Mouse (Mus musculus): ENCODE data around the gene Dohh. TPM values are rescaled to one million over a fixed set of nuclear protein-coding genes. Genes with fewer than 3 reads are reported as not detected.

Gene Dohh
- polyA plus RNA-seq, 1 experiment = 52.9 TPM

DNA sequence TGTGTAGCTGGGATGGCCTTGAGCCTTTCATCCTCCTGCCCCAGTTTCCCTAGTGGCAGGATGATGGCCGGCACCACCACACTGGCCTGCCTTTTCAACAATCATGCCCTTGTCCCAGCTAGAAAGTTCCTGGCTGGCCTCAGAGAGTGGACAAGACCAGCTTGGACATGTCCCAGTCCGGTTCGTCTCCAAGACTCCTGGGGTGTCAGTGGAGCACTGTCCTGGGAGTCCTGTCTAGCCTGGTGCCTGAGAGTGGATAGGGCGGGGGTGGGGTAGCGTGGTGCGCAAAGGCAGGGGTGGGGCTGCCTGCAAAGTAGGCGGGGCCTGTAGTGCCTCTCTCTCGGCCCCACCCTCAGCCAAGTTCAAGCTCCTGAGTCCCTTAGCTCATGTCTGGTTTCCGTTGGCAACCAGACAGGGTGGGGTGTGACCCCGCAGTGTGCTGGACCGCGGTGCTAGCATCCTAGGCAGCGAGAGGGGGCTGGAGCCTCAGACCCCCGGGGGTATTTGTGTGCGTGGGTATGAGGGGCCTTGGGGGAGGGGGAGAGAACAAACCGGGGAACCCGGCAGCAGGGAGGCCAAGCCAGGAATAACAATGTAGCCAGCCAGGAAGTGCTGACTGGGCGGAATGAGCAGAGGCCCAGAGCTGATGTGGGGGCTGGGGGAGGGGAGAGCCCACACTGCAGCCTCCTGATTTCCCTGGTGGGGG is 17.4 kb downstream of the Dohh start:
- peak overlapping the region; percentile 17 for H3K4me3 ChIP-seq (ENCODE audit: low read depth, low read length)
- H3K4me1 ChIP-seq (ENCODE audit: control insufficient read depth, insufficient read depth, low read length) = peaks cover 8% of the 10 kb centered on the region
- no peak for TF ChIP-seq EP300 (IDR thresholded peaks at IDR 0.05; ENCODE audit: insufficient read depth, low read depth, low read length)
- no peak for TF ChIP-seq CTCF (IDR thresholded peaks at IDR 0.05; ENCODE audit: low read depth, low read length)
- no peak for TF ChIP-seq POLR2A (IDR thresholded peaks at IDR 0.05; ENCODE audit: insufficient read depth, low read length)
- H3K27me3 ChIP-seq (ENCODE audit: control insufficient read depth, insufficient read depth, low read length, poor library complexity, severe bottlenecking) = no peaks in the 10 kb centered on the region
- H3K9me3 ChIP-seq (replicated peaks; ENCODE audit: control insufficient read depth, insufficient read depth, low read length, poor library complexity, severe bottlenecking) = no peaks in the 10 kb centered on the region
- no peaks in the 10 kb centered on the region for H3K36me3 ChIP-seq (ENCODE audit: control insufficient read depth, insufficient read depth, low read length, poor library complexity, severe bottlenecking)
- H3K27ac ChIP-seq (ENCODE audit: insufficient read depth, low read length) = peak overlapping the region; percentile 52
- peak overlapping the region; percentile 39; the same call in 1 of the 2 replicates for H3K9ac ChIP-seq (ENCODE audit: low read depth, poor library complexity, severe bottlenecking)

DNA sequence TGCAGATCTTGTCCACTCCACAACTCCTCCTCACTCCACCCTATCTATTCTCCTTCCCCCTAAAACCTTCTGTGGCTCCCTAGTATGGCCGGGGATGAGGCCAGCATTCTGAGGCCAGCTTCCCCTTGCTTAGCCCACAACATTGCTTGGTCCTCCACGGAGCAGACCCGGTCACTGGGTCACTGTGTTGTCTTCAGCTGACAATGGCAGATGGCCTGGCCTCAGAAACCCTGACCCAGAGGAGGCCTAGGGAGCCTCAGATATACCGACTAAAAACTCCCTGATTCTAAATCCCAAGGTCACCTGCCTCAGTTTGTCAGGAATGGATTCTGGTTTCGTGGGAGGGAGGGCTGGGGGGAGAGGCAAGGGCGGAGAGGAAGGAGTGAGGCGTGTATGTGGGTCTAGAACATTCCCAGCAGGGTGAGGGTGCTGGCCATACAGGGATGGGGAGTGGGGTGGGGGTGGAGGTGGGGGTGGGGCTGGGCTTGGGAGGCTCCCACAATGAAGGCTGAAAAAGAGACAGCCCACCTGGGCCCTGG is 18.1 kb downstream of the Dohh start:
- Histone ChIP-seq H3K4me1 (ENCODE audit: control insufficient read depth, insufficient read depth, low read length) (peaks cover 8% of the 10 kb centered on the region), H3K9me3 (replicated peaks; ENCODE audit: control insufficient read depth, insufficient read depth, low read length, poor library complexity, severe bottlenecking) (no peaks in the 10 kb centered on the region), H3K27me3 (ENCODE audit: control insufficient read depth, insufficient read depth, low read length, poor library complexity, severe bottlenecking) (no peaks in the 10 kb centered on the region), H3K27ac (ENCODE audit: insufficient read depth, low read length) (peak overlapping the region; percentile 52; the same call in 1 of the 2 replicates), H3K9ac (ENCODE audit: low read depth, poor library complexity, severe bottlenecking) (no peak overlapping the region; the same call in 1 of the 2 replicates), H3K4me3 (ENCODE audit: low read depth, low read length) (peak overlapping the region; percentile 17), H3K36me3 (ENCODE audit: control insufficient read depth, insufficient read depth, low read length, poor library complexity, severe bottlenecking) (no peaks in the 10 kb centered on the region)
- TF ChIP-seq EP300 (IDR thresholded peaks at IDR 0.05; ENCODE audit: insufficient read depth, low read depth, low read length) = no peak
- no peak for TF ChIP-seq POLR2A (IDR thresholded peaks at IDR 0.05; ENCODE audit: insufficient read depth, low read length)
- no peak for TF ChIP-seq CTCF (IDR thresholded peaks at IDR 0.05; ENCODE audit: low read depth, low read length)

DNA sequence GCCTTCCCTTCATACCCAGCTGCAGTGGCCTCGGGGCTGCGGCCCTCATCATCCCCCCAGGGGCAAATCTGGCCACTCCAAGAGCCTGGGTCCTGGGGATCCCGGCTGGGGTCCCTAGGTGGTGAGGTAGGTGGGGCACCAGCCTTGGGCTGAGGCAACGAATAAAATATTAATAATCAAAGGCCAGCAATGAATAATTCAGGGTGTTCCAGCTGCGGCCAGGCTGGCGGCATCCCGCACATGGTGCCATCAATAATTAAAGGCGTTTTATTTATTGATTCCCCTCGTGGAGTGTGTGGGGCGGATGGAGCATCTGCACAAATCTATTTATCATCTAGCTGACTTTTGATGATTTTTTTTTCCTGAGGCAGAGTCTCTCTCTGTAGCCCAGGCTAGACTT is 19.3 kb downstream of the Dohh start:
- H3K27ac ChIP-seq (ENCODE audit: insufficient read depth, low read length) = no peak overlapping the region
- no peak overlapping the region for H3K4me3 ChIP-seq (ENCODE audit: low read depth, low read length)
- H3K27me3 ChIP-seq (ENCODE audit: control insufficient read depth, insufficient read depth, low read length, poor library complexity, severe bottlenecking) = no peaks in the 10 kb centered on the region
- H3K4me1 ChIP-seq (ENCODE audit: control insufficient read depth, insufficient read depth, low read length) = peaks cover 12% of the 10 kb centered on the region
- no peaks in the 10 kb centered on the region for H3K9me3 ChIP-seq (replicated peaks; ENCODE audit: control insufficient read depth, insufficient read depth, low read length, poor library complexity, severe bottlenecking)
- H3K36me3 ChIP-seq (ENCODE audit: control insufficient read depth, insufficient read depth, low read length, poor library complexity, severe bottlenecking) = no peaks in the 10 kb centered on the region
- 0 out of 2 replicates have a peak overlapping the region, but pooled peaks have one; percentile 13 for H3K9ac ChIP-seq (ENCODE audit: low read depth, poor library complexity, severe bottlenecking)
- TF ChIP-seq POLR2A (IDR thresholded peaks at IDR 0.05; ENCODE audit: insufficient read depth, low read length) = no peak
- TF ChIP-seq CTCF (IDR thresholded peaks at IDR 0.05; ENCODE audit: low read depth, low read length) = no peak
- TF ChIP-seq EP300 (IDR thresholded peaks at IDR 0.05; ENCODE audit: insufficient read depth, low read depth, low read length) = no peak

DNA sequence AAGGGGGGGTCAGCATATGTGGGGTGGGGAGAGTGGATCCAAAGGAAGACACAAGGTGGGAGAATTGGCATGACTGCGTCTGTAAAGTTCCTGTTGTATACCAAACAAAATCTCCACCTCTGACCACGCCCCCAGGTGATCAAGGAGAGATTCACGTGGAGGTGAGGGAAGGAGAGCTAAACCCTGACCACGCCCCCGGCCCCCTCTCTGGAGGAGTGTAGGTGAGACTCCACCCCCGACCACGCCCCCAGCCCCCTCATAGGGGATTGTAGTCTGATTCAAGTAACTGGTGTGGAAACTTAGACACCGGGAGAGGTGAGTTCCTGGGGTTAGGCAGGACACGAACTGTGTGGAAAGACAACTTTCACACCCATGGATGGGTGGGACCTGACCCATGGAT is 19.9 kb downstream of the Dohh start:
- H3K27ac ChIP-seq (ENCODE audit: insufficient read depth, low read length) = no peak overlapping the region
- H3K27me3 ChIP-seq (ENCODE audit: control insufficient read depth, insufficient read depth, low read length, poor library complexity, severe bottlenecking) = no peaks in the 10 kb centered on the region
- TF ChIP-seq CTCF (IDR thresholded peaks at IDR 0.05; ENCODE audit: low read depth, low read length) = no peak
- TF ChIP-seq POLR2A (IDR thresholded peaks at IDR 0.05; ENCODE audit: insufficient read depth, low read length) = no peak
- no peak for TF ChIP-seq EP300 (IDR thresholded peaks at IDR 0.05; ENCODE audit: insufficient read depth, low read depth, low read length)
- no peaks in the 10 kb centered on the region for H3K9me3 ChIP-seq (replicated peaks; ENCODE audit: control insufficient read depth, insufficient read depth, low read length, poor library complexity, severe bottlenecking)
- no peaks in the 10 kb centered on the region for H3K36me3 ChIP-seq (ENCODE audit: control insufficient read depth, insufficient read depth, low read length, poor library complexity, severe bottlenecking)
- 0 out of 2 replicates have a peak overlapping the region, but pooled peaks have one; percentile 4 for H3K4me3 ChIP-seq (ENCODE audit: low read depth, low read length)
- peaks cover 12% of the 10 kb centered on the region for H3K4me1 ChIP-seq (ENCODE audit: control insufficient read depth, insufficient read depth, low read length)
- no peak overlapping the region for H3K9ac ChIP-seq (ENCODE audit: low read depth, poor library complexity, severe bottlenecking)

DNA sequence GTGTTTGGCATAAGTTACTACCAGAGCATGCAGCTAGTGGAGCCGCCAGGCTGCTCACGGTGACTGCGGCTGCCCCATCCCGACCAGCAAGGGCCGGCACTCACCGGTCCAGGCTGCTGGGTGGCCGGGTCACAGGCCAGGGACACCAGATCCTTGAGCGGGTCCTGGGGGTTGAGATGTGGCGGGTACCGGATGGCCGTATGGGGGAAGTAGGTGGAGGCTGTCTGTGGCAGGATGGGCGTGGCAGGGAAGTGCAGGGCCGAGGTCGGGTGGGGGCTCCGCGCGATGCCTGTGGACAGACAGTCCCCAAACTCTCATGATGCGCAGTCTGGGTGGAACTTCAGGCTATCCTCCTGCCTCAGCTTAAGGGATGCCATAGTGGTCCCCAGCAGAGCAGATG is 20.5 kb downstream of the Dohh start:
- Histone ChIP-seq H3K36me3 (ENCODE audit: control insufficient read depth, insufficient read depth, low read length, poor library complexity, severe bottlenecking) (no peaks in the 10 kb centered on the region), H3K27me3 (ENCODE audit: control insufficient read depth, insufficient read depth, low read length, poor library complexity, severe bottlenecking) (no peaks in the 10 kb centered on the region), H3K9ac (ENCODE audit: low read depth, poor library complexity, severe bottlenecking) (no peak overlapping the region)

DNA sequence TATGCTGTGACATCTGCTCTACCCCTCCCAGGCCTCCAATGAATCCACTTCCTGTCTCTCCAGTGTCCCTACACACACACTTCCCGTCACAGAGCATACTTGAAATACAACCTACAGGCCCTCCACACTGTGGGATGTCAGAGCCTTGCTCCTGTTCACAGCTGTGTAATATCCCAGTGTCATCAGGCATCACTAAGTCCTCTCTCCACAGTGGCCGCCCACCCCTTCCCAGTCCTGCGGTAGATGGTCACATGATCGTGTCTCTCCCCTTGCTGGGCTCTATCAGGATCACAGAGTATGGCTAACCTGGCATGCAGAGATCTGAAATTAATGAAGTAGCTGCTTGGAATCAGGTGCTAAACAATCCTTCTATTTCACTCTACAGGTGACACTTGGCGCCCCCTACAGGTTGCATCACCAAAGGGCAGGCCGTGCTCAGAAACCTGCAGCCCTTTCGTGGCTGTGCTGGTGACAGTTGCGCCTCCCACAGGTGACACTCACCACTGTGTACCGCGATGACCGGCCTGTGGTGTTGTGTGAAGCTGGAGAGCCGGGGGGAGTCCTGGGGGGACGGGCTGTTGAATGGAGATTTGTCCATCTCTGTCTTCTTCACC is 21.5 kb downstream of the Dohh start:
- Histone ChIP-seq H3K9me3 (replicated peaks; ENCODE audit: control insufficient read depth, insufficient read depth, low read length, poor library complexity, severe bottlenecking) (no peaks in the 10 kb centered on the region), H3K27ac (ENCODE audit: insufficient read depth, low read length) (no peak overlapping the region), H3K4me1 (ENCODE audit: control insufficient read depth, insufficient read depth, low read length) (peaks cover 14% of the 10 kb centered on the region), H3K9ac (ENCODE audit: low read depth, poor library complexity, severe bottlenecking) (no peak overlapping the region), H3K27me3 (ENCODE audit: control insufficient read depth, insufficient read depth, low read length, poor library complexity, severe bottlenecking) (no peaks in the 10 kb centered on the region), H3K4me3 (ENCODE audit: low read depth, low read length) (no peak overlapping the region), H3K36me3 (ENCODE audit: control insufficient read depth, insufficient read depth, low read length, poor library complexity, severe bottlenecking) (no peaks in the 10 kb centered on the region)
- TF ChIP-seq CTCF (IDR thresholded peaks at IDR 0.05; ENCODE audit: low read depth, low read length) (no peak), EP300 (IDR thresholded peaks at IDR 0.05; ENCODE audit: insufficient read depth, low read depth, low read length) (no peak), POLR2A (IDR thresholded peaks at IDR 0.05; ENCODE audit: insufficient read depth, low read length) (no peak)

More for the DNA sequence above, 20.5 kb downstream of the Dohh start:
- Histone ChIP-seq H3K27ac (ENCODE audit: insufficient read depth, low read length) (no peak overlapping the region), H3K4me3 (ENCODE audit: low read depth, low read length) (no peak overlapping the region), H3K9me3 (replicated peaks; ENCODE audit: control insufficient read depth, insufficient read depth, low read length, poor library complexity, severe bottlenecking) (no peaks in the 10 kb centered on the region), H3K4me1 (ENCODE audit: control insufficient read depth, insufficient read depth, low read length) (peaks cover 12% of the 10 kb centered on the region)
- TF ChIP-seq CTCF (IDR thresholded peaks at IDR 0.05; ENCODE audit: low read depth, low read length) = no peak
- TF ChIP-seq EP300 (IDR thresholded peaks at IDR 0.05; ENCODE audit: insufficient read depth, low read depth, low read length) = no peak
- TF ChIP-seq POLR2A (IDR thresholded peaks at IDR 0.05; ENCODE audit: insufficient read depth, low read length) = no peak
